Mouse (Mus musculus) forebrain, embryonic 11.5 days (tissue): Measurements from ENCODE around the gene Memo1. TPM values are rescaled to one million over a fixed set of nuclear protein-coding genes. Genes with fewer than 3 reads are reported as not detected.
"Not testable (repeated sequence)": the region's sequence is repeated elsewhere in the genome, so short reads cannot be mapped to it uniquely, and the experiment has no call there.

Experiments
- ATAC-seq: fragments of 200-750 bp; cut with Nextera tagmentation; replicated peaks from 2 replicates; pipeline ENCODE4 v1.8.0; 2017; ENCODE audit warnings: moderate TSS enrichment; ENCODE audit not compliant: low FRiP score
- DNase-seq: peaks from one replicate; pipeline ENCODE4 v3.0.0-alpha.2; 2017; ENCODE audit warnings: low spot score
- H3K27ac ChIP-seq: fragments of 300-500 bp; sonication (generic); 2 replicates; pipeline ENCODE4 v1.5.1; 2014; ENCODE audit warnings: low read depth, low read length
- H3K27me3 ChIP-seq: fragments of 300-500 bp; sonication (generic); 2 replicates; pipeline ENCODE4 v1.6.1; 2014; ENCODE audit warnings: mild to moderate bottlenecking, low read length, mixed read lengths; ENCODE audit not compliant: control insufficient read depth, insufficient read depth
- H3K36me3 ChIP-seq: fragments of 300-500 bp; sonication (generic); 2 replicates; pipeline ENCODE4 v1.6.1; 2014; ENCODE audit warnings: mild to moderate bottlenecking, low read length, moderate library complexity, mixed read lengths; ENCODE audit not compliant: control insufficient read depth, insufficient read depth
- H3K4me1 ChIP-seq: fragments of 300-500 bp; sonication (generic); replicated peaks from 2 replicates; pipeline ENCODE4 v1.6.1; 2014; ENCODE audit warnings: low read length, mixed read lengths; ENCODE audit not compliant: control insufficient read depth, insufficient read depth
- H3K4me2 ChIP-seq: fragments of 300-500 bp; sonication (generic); 2 replicates; pipeline ENCODE4 v1.6.1; 2014; ENCODE audit warnings: low read depth, mild to moderate bottlenecking, low read length, moderate library complexity, mixed read lengths; ENCODE audit not compliant: severe bottlenecking
- H3K4me3 ChIP-seq: fragments of 300-500 bp; sonication (generic); 2 replicates; pipeline ENCODE4 v1.5.1; 2014; ENCODE audit warnings: low read depth, low read length
- H3K9ac ChIP-seq: fragments of 300-500 bp; sonication (generic); 2 replicates; pipeline ENCODE4 v1.6.1; 2014; ENCODE audit warnings: low read length
- H3K9me3 ChIP-seq: fragments of 300-500 bp; sonication (generic); 2 replicates; pipeline ENCODE4 v1.6.1; 2016; ENCODE audit warnings: low read length, mixed read lengths; ENCODE audit not compliant: control insufficient read depth
- WGBS: fragments of 180-500 bp; shearing (Covaris S2); extraction: QIAGEN DNeasy Blood & Tissue Kit; methylation state at CpG from one replicate; pipeline ENCODE4 v1.1.7; 2014; 5-methylcytosine and 5-hydroxymethylcytosine counted together
- polyA plus RNA-seq: library from polyadenylated mRNA; unstranded; fragments of >200 nt; fragmentation: Nextera tagmentation; extraction: Ambion mirVana; gene quantifications from 2 replicates; pipeline ENCODE4 v1.2.1, GENCODE M21; 2014

The Memo1 gene
- polyA plus RNA-seq, 1 experiment from 2014 or later, result 77.9 TPM

DNA sequence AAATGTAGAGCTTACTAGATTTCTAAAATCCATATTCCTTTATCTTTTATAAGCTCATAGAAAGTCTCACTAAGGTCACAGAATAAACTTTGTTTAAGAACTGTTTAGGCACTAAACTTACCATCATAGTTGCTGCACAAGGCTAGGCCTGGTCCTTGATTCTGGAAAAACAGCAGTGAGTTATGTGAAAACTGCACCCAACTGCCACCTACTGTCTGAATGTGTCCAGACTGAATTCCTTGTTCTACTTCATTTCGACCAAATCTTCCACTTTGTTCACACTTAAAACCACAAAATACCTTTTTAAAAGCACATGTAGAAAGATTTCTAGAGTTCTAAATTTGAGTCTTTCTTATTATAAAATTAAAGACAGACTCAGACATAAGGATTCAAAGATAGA, 101.9 kb downstream of the Memo1 start:
- Histone ChIP-seq H3K9me3 (no peaks in the 10 kb centered on the region), H3K27me3 (no peaks in the 10 kb centered on the region), H3K27ac (no peak overlapping the region), H3K9ac (no peak overlapping the region), H3K4me3 (no peak overlapping the region), H3K36me3 (no peaks in the 10 kb centered on the region), H3K4me2 (no peak overlapping the region), H3K4me1 (no peaks in the 10 kb centered on the region)
- ATAC-seq, result no peak
- WGBS, result 83% methylated on average over 1 of the region's 1 CpGs
- DNase-seq, result no peak

DNA sequence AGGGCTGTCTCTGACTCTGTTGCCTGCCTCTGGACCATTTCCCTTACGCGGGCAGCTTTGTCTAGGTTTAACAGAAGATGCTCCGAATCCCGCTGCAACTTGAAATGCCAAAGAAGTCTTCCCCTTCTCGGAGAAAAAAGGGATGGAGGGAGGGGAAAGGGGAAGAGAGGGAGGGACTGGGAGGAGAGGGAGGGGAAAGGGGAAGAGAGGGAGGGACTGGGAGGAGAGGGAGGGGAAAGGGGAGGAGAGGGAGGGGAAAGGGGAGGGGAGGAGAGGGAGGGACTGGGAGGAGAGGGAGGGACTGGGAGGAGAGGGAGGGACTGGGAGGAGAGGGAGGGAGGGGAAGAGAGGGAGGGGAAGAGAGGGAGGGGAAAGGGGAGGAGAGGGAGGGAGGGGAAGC, 103.9 kb downstream of the Memo1 start:
- no peaks in the 10 kb centered on the region for H3K36me3 ChIP-seq

DNA sequence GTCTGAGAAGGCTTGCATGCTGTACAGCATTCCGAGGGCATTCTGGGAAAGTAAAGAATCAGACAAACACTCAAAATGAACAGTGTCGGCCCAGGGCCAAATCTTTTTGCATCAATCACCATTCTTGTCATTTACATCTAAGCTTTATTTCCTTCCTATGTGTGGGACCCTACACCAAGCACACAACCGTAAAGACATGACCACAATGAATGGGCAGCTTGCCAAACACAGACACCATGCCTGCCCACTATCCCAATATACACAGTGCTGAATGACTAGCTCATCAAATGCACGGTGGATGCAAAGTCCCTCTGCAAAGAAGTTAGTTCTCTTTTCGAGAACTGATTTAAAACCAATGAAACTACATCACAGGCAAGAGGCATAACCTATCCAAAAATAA, 109.1 kb downstream of the Memo1 start:
- Histone ChIP-seq H3K4me3 (no peak overlapping the region), H3K4me2 (no peak overlapping the region), H3K27me3 (no peaks in the 10 kb centered on the region), H3K4me1 (no peaks in the 10 kb centered on the region), H3K27ac (no peak overlapping the region), H3K36me3 (no peaks in the 10 kb centered on the region), H3K9ac (no peak overlapping the region), H3K9me3 (no peaks in the 10 kb centered on the region)
- ATAC-seq, result no peak
- WGBS, result 92% methylated on average over 5 of the region's 5 CpGs
- DNase-seq, result no peak

More for the DNA sequence above, 103.9 kb downstream of the Memo1 start:
- H3K4me2 ChIP-seq, result no peak overlapping the region
- no peak overlapping the region for H3K27ac ChIP-seq
- H3K4me3 ChIP-seq, result no peak overlapping the region
- DNase-seq (no peak), ATAC-seq (no peak)
- H3K4me1 ChIP-seq, result no peaks in the 10 kb centered on the region
- H3K9me3 ChIP-seq, result no peaks in the 10 kb centered on the region
- 75% methylated on average over 5 of the region's 5 CpGs for WGBS
- H3K9ac ChIP-seq, result no peak overlapping the region
- H3K27me3 ChIP-seq, result no peaks in the 10 kb centered on the region

DNA sequence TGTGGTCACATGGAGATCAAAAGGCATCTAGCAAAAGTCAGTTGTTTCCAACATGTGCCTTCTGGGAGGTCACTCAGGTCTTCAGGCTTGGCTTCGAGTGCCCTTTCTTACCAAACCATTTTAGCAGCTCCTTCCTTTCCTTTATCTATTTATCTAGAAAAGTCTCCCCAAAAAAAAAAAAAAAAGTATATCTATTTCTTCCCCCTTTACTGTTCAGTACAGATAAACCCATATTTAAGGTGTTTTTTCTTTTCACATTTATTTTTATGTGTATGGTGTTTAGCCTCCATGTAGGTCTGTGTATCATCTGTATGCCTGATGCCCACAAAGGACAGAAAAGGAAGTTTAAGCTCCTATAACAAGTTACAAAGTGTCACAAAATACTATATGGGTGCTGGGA, 110.6 kb downstream of the Memo1 start:
- no peak overlapping the region for H3K27ac ChIP-seq
- WGBS, result 87% methylated on average over 1 of the region's 1 CpGs

DNA sequence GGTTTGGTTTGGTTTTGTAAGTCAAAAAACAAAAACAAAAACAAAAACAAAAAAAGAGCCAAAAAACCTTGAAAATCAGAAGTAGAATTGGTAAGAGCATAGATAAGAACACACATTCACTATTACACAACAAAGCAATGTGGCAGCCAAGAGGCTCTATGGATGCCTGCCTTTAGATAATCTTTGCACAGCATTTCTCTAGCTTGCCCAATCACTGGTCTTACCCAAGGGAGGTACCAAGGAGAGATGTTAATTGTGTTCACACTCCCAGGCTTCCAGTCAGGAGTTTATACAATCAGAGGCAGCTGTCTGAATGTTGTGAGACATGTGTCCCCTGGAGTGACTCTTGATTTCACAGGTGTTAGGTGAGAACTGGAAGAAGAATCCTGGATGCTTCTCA, 114.4 kb downstream of the Memo1 start:
- H3K27me3 ChIP-seq, result no peaks in the 10 kb centered on the region
- H3K36me3 ChIP-seq, result no peaks in the 10 kb centered on the region
- no peak overlapping the region for H3K4me2 ChIP-seq
- H3K4me3 ChIP-seq, result no peak overlapping the region
- no peaks in the 10 kb centered on the region for H3K9me3 ChIP-seq
- H3K4me1 ChIP-seq, result no peaks in the 10 kb centered on the region
- no peak overlapping the region for H3K9ac ChIP-seq
- no peak for DNase-seq
- no peak overlapping the region for H3K27ac ChIP-seq
- ATAC-seq, result no peak

More for the DNA sequence above, 110.6 kb downstream of the Memo1 start:
- H3K27me3 ChIP-seq, result no peaks in the 10 kb centered on the region
- no peaks in the 10 kb centered on the region for H3K9me3 ChIP-seq
- no peak overlapping the region for H3K4me2 ChIP-seq
- DNase-seq (no peak), ATAC-seq (no peak)
- H3K36me3 ChIP-seq, result no peaks in the 10 kb centered on the region
- H3K4me1 ChIP-seq, result no peaks in the 10 kb centered on the region
- H3K9ac ChIP-seq, result no peak overlapping the region
- H3K4me3 ChIP-seq, result no peak overlapping the region

DNA sequence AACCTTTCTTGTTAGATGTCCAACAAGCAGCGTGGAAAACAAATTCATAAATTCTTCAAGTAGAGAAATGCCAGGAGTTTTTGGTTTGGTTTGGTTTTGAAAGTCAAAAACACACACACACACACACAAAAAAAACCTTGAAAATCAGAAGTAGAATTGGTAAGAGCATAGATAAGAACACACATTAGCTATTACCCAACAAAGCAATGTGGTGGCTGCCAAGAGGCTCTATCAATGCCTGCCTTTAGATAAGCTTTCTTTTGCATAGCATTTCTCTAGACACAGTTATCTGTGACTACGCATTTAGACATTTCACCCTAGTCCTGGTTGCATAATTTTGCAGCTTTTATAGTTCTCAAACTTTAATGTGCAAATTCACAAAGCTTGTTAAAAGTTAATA, 115.7 kb downstream of the Memo1 start:
- 91% methylated on average over 2 of the region's 2 CpGs for whole genome bisulfite sequencing
- not testable (repeated sequence) for H3K36me3 ChIP-seq

DNA sequence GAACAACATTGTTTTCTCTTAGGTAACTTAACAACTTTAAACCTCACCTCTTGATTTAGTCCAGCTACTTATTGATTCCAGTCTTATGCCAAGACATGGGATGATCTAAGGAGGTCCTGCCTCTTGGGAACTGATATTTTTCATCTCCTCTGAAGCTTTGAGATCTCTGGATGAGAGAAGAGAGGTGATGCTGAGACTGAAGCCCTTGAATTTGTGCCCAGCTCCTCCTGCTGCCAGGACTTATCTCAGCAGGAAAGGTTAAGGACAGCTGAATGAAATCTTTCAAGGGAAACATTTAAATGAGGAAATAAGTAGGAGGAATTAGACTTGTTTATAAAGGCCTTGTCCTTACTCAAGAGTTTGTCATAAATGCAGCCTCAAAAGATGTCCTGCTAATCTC, 121.6 kb downstream of the Memo1 start:
- ATAC-seq (no peak), DNase-seq (no peak)
- H3K27ac ChIP-seq, result no peak overlapping the region
- H3K9ac ChIP-seq, result no peak overlapping the region
- H3K4me2 ChIP-seq, result no peak overlapping the region
- no peaks in the 10 kb centered on the region for H3K27me3 ChIP-seq
- no peak overlapping the region for H3K4me3 ChIP-seq
- no peaks in the 10 kb centered on the region for H3K4me1 ChIP-seq
- no peaks in the 10 kb centered on the region for H3K9me3 ChIP-seq
- H3K36me3 ChIP-seq, result no peaks in the 10 kb centered on the region

More for the DNA sequence above, 115.7 kb downstream of the Memo1 start:
- H3K9ac ChIP-seq, H3K27ac ChIP-seq, H3K9me3 ChIP-seq, H3K4me3 ChIP-seq, DNase-seq, H3K4me1 ChIP-seq, H3K4me2 ChIP-seq, H3K27me3 ChIP-seq, ATAC-seq: not testable (repeated sequence)

DNA sequence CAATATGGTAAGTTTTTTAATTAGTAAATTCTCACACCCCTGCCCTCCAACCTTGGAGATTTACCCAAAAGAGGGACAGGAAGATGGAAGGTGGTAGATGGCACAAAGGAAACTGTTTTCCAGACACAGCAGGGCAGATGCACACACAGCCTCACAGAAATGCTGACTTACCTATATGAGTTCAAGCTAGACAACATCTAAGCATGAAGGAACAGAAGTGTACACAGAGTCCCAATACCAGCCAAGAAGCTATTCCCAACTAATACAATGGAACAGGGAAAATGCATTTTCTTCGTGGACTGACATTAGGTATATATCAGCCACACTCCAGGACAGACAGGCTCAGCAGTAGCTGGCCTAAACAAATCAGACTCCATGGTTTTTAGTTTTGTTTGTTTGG, 122.5 kb downstream of the Memo1 start:
- ATAC-seq (no peak), DNase-seq (no peak)
- Histone ChIP-seq H3K27ac (no peak overlapping the region), H3K36me3 (no peaks in the 10 kb centered on the region), H3K27me3 (no peaks in the 10 kb centered on the region), H3K4me1 (no peaks in the 10 kb centered on the region), H3K4me3 (no peak overlapping the region), H3K9me3 (no peaks in the 10 kb centered on the region), H3K9ac (no peak overlapping the region), H3K4me2 (no peak overlapping the region)
- 83% methylated on average over 1 of the region's 1 CpGs for WGBS

DNA sequence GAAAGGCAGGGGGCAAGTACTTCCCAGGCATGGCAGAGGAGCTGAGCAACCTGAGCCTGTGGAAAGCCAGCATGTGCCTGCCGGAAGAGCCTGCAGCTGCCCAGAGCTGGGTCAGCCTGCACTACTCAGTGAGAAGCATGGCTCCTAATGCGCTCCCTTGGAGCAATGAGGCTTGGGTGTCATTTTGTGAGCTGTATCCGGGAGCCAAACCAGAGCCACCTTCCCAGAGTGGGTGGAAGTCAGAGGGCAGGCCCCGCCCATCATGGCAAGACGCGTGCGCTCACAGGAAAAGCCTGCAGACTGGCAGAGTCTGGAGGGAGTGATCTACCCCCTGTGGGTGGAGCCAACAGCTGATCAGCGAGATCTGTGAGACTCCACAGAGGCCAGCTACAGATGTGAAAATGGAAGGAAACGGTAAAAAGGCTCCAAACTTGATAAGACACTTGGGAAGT, 135.9 kb downstream of the Memo1 start:
- WGBS, result 0% methylated on average over 9 of the region's 9 CpGs
- peak; percentile 95 for ATAC-seq
- H3K36me3 ChIP-seq, result no peaks in the 10 kb centered on the region

More for the DNA sequence above, 135.9 kb downstream of the Memo1 start:
- no peak overlapping the region for H3K27ac ChIP-seq
- peak overlapping the region; percentile 37 for H3K9ac ChIP-seq
- H3K4me3 ChIP-seq, result peak overlapping the region; percentile 33
- H3K27me3 ChIP-seq, result no peaks in the 10 kb centered on the region
- no peaks in the 10 kb centered on the region for H3K9me3 ChIP-seq
- DNase-seq, result peak; percentile 83
- peak overlapping the region; percentile 48 for H3K4me2 ChIP-seq
- H3K4me1 ChIP-seq, result no peaks in the 10 kb centered on the region
